Mouse (Mus musculus) forebrain, postnatal 0 days (tissue): ENCODE measurements around the gene Cox15. TPM values are rescaled to one million over a fixed set of nuclear protein-coding genes. Genes with fewer than 3 reads are reported as not detected.

Experiments used
- ATAC-seq: fragments of 200-750 bp; cut with Nextera tagmentation; 2 replicates; pipeline ENCODE4 v1.8.0; 2017; ENCODE audit warnings: mild to moderate bottlenecking, moderate library complexity
- DNase-seq: peaks from one replicate; pipeline ENCODE4 v3.0.0-alpha.2; 2015
- H3K27ac ChIP-seq: fragments of 300-500 bp; sonication (generic); 2 replicates; pipeline ENCODE4 v1.5.1; 2014; ENCODE audit warnings: low read depth, mild to moderate bottlenecking, antibody characterized with exemption, low read length, moderate library complexity, mixed read lengths
- H3K27me3 ChIP-seq: fragments of 300-500 bp; sonication (generic); 2 replicates; pipeline ENCODE4 v1.6.1; 2014; ENCODE audit warnings: mild to moderate bottlenecking, low read length, mixed read lengths; ENCODE audit not compliant: insufficient read depth
- H3K36me3 ChIP-seq: fragments of 300-500 bp; sonication (generic); 2 replicates; pipeline ENCODE4 v1.6.1; 2014; ENCODE audit warnings: mild to moderate bottlenecking, moderate library complexity; ENCODE audit not compliant: insufficient read depth
- H3K4me1 ChIP-seq: fragments of 300-500 bp; sonication (generic); 2 replicates; pipeline ENCODE4 v1.6.1; 2014; ENCODE audit warnings: antibody characterized with exemption; ENCODE audit not compliant: insufficient read depth
- H3K4me2 ChIP-seq: fragments of 300-500 bp; sonication (generic); 2 replicates; pipeline ENCODE4 v1.6.1; 2014; ENCODE audit warnings: low read depth, mild to moderate bottlenecking, moderate library complexity
- H3K4me3 ChIP-seq: fragments of 300-500 bp; sonication (generic); 2 replicates; pipeline ENCODE4 v1.5.1; 2014; ENCODE audit warnings: low read depth, low read length, mixed read lengths
- H3K9ac ChIP-seq: fragments of 300-500 bp; sonication (generic); 2 replicates; pipeline ENCODE4 v1.6.1; 2014; ENCODE audit warnings: mild to moderate bottlenecking
- H3K9me3 ChIP-seq: fragments of 300-500 bp; sonication (generic); 2 replicates; pipeline ENCODE4 v1.6.1; 2016; ENCODE audit warnings: low read length
- CTCF ChIP-seq: sonication (generic); IDR thresholded peaks from 2 replicates; pipeline ENCODE4 v1.5.1; 2016; ENCODE audit warnings: antibody characterized with exemption, control low read depth, low read depth
- WGBS: fragments of 180-500 bp; shearing (Covaris S2); extraction: QIAGEN DNeasy Blood & Tissue Kit; methylation state at CpG from one replicate; pipeline ENCODE4 v1.1.7; 2014; 5-methylcytosine and 5-hydroxymethylcytosine counted together
- polyA plus RNA-seq: library from polyadenylated mRNA; unstranded; fragments of >200 nt; fragmentation: Nextera tagmentation; extraction: Ambion mirVana; gene quantifications from 2 replicates; pipeline ENCODE4 v1.2.1, GENCODE M21; 2015
- total RNA-seq: library from RNA; depleted of rRNA; stranded (reverse); fragments of >200 nt; gene quantifications from 2 replicates; pipeline ENCODE4 v1.2.3, GENCODE M21; 2014

Gene Cox15
- total and polyA plus RNA-seq, 2 experiments from 2014 or later, result 9.1 to 20.5 TPM

DNA sequence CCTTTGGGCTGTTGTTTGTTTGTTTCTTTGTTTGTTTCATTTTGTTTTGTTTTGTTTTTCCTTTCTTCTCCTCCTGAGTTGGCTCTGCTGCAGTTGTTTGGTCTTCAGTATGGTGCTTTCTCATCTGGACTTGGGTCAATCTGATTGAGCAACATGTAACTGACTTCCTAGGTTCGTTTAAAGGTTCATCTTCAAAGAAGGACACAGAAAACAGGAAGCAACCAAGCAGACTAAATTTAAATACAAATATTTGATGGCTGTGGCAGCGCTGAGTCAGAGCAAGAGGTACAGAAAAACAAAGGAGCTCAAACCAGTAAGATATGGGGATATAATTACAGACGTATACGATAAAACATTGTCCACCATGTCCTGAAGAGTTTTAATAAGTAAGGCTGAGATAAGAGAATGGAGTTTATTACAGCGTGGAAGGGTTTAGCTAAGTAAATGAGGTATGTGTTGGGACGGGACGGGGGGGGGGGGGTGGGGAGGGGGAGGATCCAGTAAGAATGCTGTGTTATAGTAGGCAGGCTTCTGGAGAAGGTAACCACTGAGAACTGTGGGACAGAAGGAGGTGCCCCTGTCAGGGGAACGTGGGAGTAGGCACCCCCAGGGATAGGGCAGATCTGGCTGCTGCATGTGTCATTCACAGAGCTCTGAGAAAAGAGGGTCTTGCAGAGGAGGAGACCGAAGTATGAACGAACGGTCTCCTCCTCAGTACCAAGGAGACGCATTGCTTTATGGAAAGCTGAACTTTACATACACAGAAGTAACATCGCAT is 33.6 kb upstream of the Cox15 start:
- H3K4me3 ChIP-seq, result no peak overlapping the region
- no peak for DNase-seq
- H3K36me3 ChIP-seq, result no peaks in the 10 kb centered on the region
- no peak overlapping the region for H3K27ac ChIP-seq
- H3K9me3 ChIP-seq, result no peaks in the 10 kb centered on the region
- ATAC-seq, result no peak
- no peak for TF ChIP-seq CTCF
- no peaks in the 10 kb centered on the region for H3K27me3 ChIP-seq
- WGBS, result 82% methylated on average over 13 of the region's 13 CpGs
- no peak overlapping the region for H3K9ac ChIP-seq
- H3K4me2 ChIP-seq, result no peak overlapping the region
- H3K4me1 ChIP-seq, result no peaks in the 10 kb centered on the region

DNA sequence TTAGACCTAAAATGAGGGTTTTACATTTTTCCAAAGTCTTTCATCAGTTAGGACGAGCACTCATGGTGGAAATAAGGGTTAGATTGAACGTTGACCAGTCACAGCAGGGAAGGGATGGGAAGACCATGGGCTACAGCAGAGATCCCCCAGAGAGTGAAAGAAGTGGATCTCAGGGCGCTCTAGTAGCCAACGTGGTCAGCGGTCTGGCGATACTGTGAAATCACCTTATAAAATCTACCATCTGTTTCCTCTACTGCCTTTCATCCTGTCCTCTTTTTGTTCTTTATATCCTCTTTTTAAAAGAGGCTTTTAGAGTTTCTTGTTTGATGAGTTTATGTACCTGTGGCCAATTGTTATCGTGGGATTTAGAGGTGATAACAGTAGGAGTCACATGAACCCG is 32.0 kb upstream of the Cox15 start:
- H3K4me1 ChIP-seq, result no peaks in the 10 kb centered on the region
- H3K27ac ChIP-seq, result no peak overlapping the region
- no peak for DNase-seq
- no peaks in the 10 kb centered on the region for H3K27me3 ChIP-seq
- H3K4me2 ChIP-seq, result no peak overlapping the region
- no peaks in the 10 kb centered on the region for H3K36me3 ChIP-seq
- ATAC-seq, result no peak
- 87% methylated on average over 8 of the region's 8 CpGs for WGBS
- no peak for TF ChIP-seq CTCF
- no peak overlapping the region for H3K4me3 ChIP-seq
- H3K9me3 ChIP-seq, result no peaks in the 10 kb centered on the region
- no peak overlapping the region for H3K9ac ChIP-seq

DNA sequence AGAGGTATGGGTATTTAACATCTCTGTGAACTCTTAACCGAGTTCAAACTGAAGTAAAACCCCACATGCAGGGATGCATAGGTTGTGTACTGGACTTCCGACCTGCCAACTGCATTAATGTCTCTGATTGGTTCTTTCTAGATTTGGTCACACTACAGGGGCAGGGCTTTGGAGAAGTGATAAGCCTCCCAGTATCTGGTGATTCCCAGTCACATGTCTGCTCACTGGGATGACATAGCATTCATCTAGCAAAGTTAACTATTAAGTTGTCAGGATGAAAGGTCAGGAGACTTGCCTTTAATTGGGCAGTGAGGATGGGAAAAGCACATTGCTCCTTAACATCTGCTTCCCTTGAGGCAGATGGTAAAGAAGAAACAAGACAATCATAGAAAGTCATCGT is 29.2 kb upstream of the Cox15 start, which contains the start of gene Abcc2:
Abcc2 (plus strand) TSS at position 213 of the 400 bp plus-strand sequence.
- DNase-seq, result no peak
- Histone ChIP-seq H3K9ac (no peak within 1 kb of the TSS), H3K9me3 (no peaks in the 10 kb centered on the region), H3K4me3 (no peak within 1 kb of the TSS), H3K27me3 (no peaks in the 10 kb centered on the region), H3K36me3 (no peaks in the 10 kb centered on the region), H3K27ac (no peak within 1 kb of the TSS), H3K4me1 (no peaks in the 10 kb centered on the region), H3K4me2 (no peak within 1 kb of the TSS)
- no peak for ATAC-seq
- no peak for TF ChIP-seq CTCF
- 85% methylated on average over 3 of the region's 3 CpGs for WGBS

- Histone ChIP-seq H3K36me3 (no peaks in the 10 kb centered on the region), H3K9ac (no peak overlapping the region), H3K4me2 (no peak overlapping the region), H3K4me3 (no peak overlapping the region), H3K27me3 (no peaks in the 10 kb centered on the region), H3K27ac (no peak overlapping the region), H3K9me3 (no peaks in the 10 kb centered on the region), H3K4me1 (no peaks in the 10 kb centered on the region)
- WGBS, result 91% methylated on average over 5 of the region's 5 CpGs
- ATAC-seq (no peak), DNase-seq (no peak)
- no peak for TF ChIP-seq CTCF
Measured at GRCm38 (mm10) chr19:43780391-43780790, 27.6 kb upstream of the Cox15 start.

DNA sequence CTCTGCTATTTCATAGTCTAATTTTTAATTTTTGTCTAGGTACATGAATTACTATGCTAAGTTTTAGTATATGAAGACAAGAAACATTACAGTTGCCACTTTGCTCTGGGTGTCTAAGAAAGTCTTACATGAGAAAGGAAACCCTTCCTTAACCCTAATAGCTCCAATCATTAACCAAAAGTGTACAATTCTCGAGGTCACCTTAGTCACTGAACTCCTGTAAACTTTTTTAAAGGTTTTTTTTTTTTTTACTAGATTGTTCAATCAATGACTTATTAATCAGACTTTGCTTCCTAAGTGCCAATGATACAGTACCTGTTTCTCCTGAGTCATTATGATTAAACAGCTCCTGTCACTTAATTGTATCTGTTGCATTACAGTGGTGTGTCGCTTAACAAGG is 24.5 kb upstream of the Cox15 start:
- Histone ChIP-seq H3K27ac (no peak overlapping the region), H3K27me3 (no peaks in the 10 kb centered on the region), H3K4me1 (no peaks in the 10 kb centered on the region), H3K4me2 (no peak overlapping the region), H3K9me3 (no peaks in the 10 kb centered on the region), H3K36me3 (no peaks in the 10 kb centered on the region), H3K4me3 (no peak overlapping the region), H3K9ac (no peak overlapping the region)
- DNase-seq (no peak), ATAC-seq (no peak)
- no peak for TF ChIP-seq CTCF
- WGBS, result 72% methylated on average over 2 of the region's 2 CpGs

- Histone ChIP-seq H3K27me3 (no peaks in the 10 kb centered on the region), H3K4me2 (no peak overlapping the region), H3K4me1 (no peaks in the 10 kb centered on the region), H3K9ac (no peak overlapping the region), H3K9me3 (no peaks in the 10 kb centered on the region), H3K4me3 (no peak overlapping the region), H3K27ac (no peak overlapping the region), H3K36me3 (no peaks in the 10 kb centered on the region)
- DNase-seq, result no peak
- ATAC-seq, result no peak
- WGBS, result 75% methylated on average over 4 of the region's 4 CpGs
- TF ChIP-seq CTCF, result no peak
Measured at GRCm38 (mm10) chr19:43776561-43776960, 23.8 kb upstream of the Cox15 start.

GRCm38 (mm10) chr19:43775433-43775832 is 22.6 kb upstream of the Cox15 start:
- no peak for TF ChIP-seq CTCF
- no peaks in the 10 kb centered on the region for H3K4me1 ChIP-seq
- H3K36me3 ChIP-seq, result no peaks in the 10 kb centered on the region
- DNase-seq (no peak), ATAC-seq (no peak)
- no peak overlapping the region for H3K4me3 ChIP-seq
- WGBS, result 86% methylated on average over 10 of the region's 10 CpGs
- H3K9ac ChIP-seq, result no peak overlapping the region
- no peak overlapping the region for H3K27ac ChIP-seq
- no peak overlapping the region for H3K4me2 ChIP-seq
- no peaks in the 10 kb centered on the region for H3K9me3 ChIP-seq
- no peaks in the 10 kb centered on the region for H3K27me3 ChIP-seq
